Mouse (Mus musculus) heart, embryonic 13.5 days (tissue): ENCODE results near the gene Rhbdd2. TPM values are rescaled to one million over a fixed set of nuclear protein-coding genes. Genes with fewer than 3 reads are reported as not detected.
"Not testable (repeated sequence)": the region's sequence is repeated elsewhere in the genome, so short reads cannot be mapped to it uniquely, and the experiment has no call there.

ENCODE experiments used
- ATAC-seq: fragments of 200-750 bp; cut with Nextera tagmentation; 2 replicates; pipeline ENCODE4 v1.8.0; 2017; ENCODE audit warnings: moderate TSS enrichment; ENCODE audit not compliant: insufficient number of reproducible peaks, low FRiP score, low TSS enrichment; ENCODE audit errors: extremely low read depth
- H3K27ac ChIP-seq: fragments of 300-500 bp; sonication (generic); replicated peaks from 2 replicates; pipeline ENCODE4 v1.5.1; 2015; ENCODE audit warnings: moderate library complexity, mild to moderate bottlenecking, inconsistent platforms
- H3K27me3 ChIP-seq: fragments of 300-500 bp; sonication (generic); replicated peaks from 2 replicates; pipeline ENCODE4 v1.6.1; 2015; ENCODE audit warnings: mild to moderate bottlenecking, inconsistent platforms
- H3K36me3 ChIP-seq: fragments of 300-500 bp; sonication (generic); 2 replicates; pipeline ENCODE4 v1.6.1; 2015; ENCODE audit warnings: mild to moderate bottlenecking, inconsistent platforms
- H3K4me1 ChIP-seq: fragments of 300-500 bp; sonication (generic); 2 replicates; pipeline ENCODE4 v1.6.1; 2015; ENCODE audit warnings: inconsistent platforms
- H3K4me2 ChIP-seq: fragments of 300-500 bp; sonication (generic); 2 replicates; pipeline ENCODE4 v1.6.1; 2015; ENCODE audit warnings: inconsistent platforms, mild to moderate bottlenecking, moderate library complexity
- H3K4me3 ChIP-seq: fragments of 300-500 bp; sonication (generic); 2 replicates; pipeline ENCODE4 v1.5.1; 2015; ENCODE audit warnings: moderate library complexity, mild to moderate bottlenecking, inconsistent platforms
- H3K9ac ChIP-seq: fragments of 300-500 bp; sonication (generic); 2 replicates; pipeline ENCODE4 v1.6.1; 2015; ENCODE audit warnings: inconsistent platforms, mild to moderate bottlenecking, moderate library complexity
- H3K9me3 ChIP-seq: fragments of 300-500 bp; sonication (generic); 2 replicates; pipeline ENCODE4 v1.6.1; 2016; ENCODE audit warnings: inconsistent platforms
- WGBS: fragments of 180-500 bp; shearing (Covaris S2); methylation state at CpG from one replicate; pipeline ENCODE4 v1.1.7; 2015; ENCODE audit warnings: mixed read lengths; 5-methylcytosine and 5-hydroxymethylcytosine counted together
- polyA plus RNA-seq: library from polyadenylated mRNA; unstranded; fragments of >200 nt; fragmentation: Nextera tagmentation; extraction: Ambion mirVana; gene quantifications from 2 replicates; pipeline ENCODE4 v1.2.1, GENCODE M21; 2015

Gene Rhbdd2
- polyA plus RNA-seq: 32.4 and 35.2 TPM in 2 replicates

GRCm38 (mm10) chr5:135632117-135632796, at the start of gene Rhbdd2:
Rhbdd2 (plus strand) TSS chr5:135632618.
- Histone ChIP-seq H3K27ac (peak within 1 kb of the TSS; percentile 83), H3K36me3 (peaks cover 23% of the 10 kb centered on the region), H3K4me1 (peaks cover 11% of the 10 kb centered on the region), H3K4me3 (peak within 1 kb of the TSS; percentile 82), H3K4me2 (peak within 1 kb of the TSS; percentile 75), H3K9me3 (no peaks in the 10 kb centered on the region), H3K9ac (peak within 1 kb of the TSS; percentile 89), H3K27me3 (no peaks in the 10 kb centered on the region)
- ATAC-seq: peak; percentile 100
- 14% methylated on average over 23 of the region's 30 CpGs for WGBS

DNA sequence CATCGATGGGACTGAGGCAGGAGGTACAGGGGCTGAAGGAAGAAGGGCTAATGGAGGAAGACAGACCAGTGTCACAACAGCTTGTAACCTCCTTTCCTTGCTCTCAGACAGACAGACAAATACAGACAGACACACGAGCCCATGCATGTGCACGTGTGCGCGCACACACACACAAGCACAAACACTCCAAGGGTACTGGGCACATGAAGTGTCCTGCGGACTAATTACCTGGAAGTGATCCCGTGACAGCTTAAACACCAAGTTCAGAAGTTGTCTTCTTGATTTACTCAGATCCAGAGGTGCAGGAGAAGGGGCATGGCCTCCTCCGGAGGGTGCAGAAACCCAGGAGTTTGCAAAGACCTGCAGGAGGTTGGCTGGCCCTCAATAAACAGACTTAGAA, 46.7 kb upstream of the Rhbdd2 start:
- Histone ChIP-seq H3K27ac (no peak overlapping the region), H3K4me3 (no peak overlapping the region), H3K4me2 (no peak overlapping the region), H3K9ac (no peak overlapping the region), H3K4me1 (no peaks in the 10 kb centered on the region), H3K36me3 (no peaks in the 10 kb centered on the region), H3K9me3 (0 out of 2 replicates have a peak, but pooled peaks cover 5% of the 10 kb centered on the region), H3K27me3 (no peaks in the 10 kb centered on the region)
- 82% methylated on average over 8 of the region's 8 CpGs for WGBS
- ATAC-seq: no peak

DNA sequence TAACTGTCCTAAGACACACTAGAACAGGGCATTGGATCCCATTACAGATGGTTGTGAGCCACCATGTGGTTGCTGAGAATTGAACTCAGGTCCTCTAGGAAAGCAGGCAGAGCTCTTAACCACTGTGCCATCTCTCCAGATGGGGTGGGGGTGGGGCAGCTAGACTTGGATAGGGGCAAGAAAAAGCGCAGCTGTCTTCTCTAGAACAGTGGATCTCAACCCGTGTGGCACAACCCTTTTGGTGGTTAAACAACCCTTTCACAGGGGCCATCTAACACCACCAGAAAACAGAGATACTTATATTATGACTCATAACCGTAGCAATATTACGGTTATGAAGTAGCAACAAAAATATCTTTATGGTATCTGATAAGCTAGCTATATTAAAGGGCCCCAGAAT, 44.7 kb upstream of the Rhbdd2 start:
- no peak for ATAC-seq
- no peaks in the 10 kb centered on the region for H3K4me1 ChIP-seq
- H3K4me2 ChIP-seq: no peak overlapping the region
- H3K27ac ChIP-seq: no peak overlapping the region
- no peaks in the 10 kb centered on the region for H3K27me3 ChIP-seq
- H3K9me3 ChIP-seq: peaks cover 15% of the 10 kb centered on the region; the same call in 1 of the 2 replicates
- no peak overlapping the region for H3K4me3 ChIP-seq
- H3K36me3 ChIP-seq: no peaks in the 10 kb centered on the region
- WGBS: 78% methylated on average over 4 of the region's 4 CpGs
- no peak overlapping the region for H3K9ac ChIP-seq

GRCm38 (mm10) chr5:135589996-135590784, 42.2 kb upstream of the Rhbdd2 start:
- H3K4me2 ChIP-seq: no peak overlapping the region
- H3K27ac ChIP-seq: no peak overlapping the region
- WGBS: 69% methylated on average over 12 of the region's 12 CpGs
- H3K27me3 ChIP-seq: no peaks in the 10 kb centered on the region
- H3K36me3 ChIP-seq: no peaks in the 10 kb centered on the region
- no peaks in the 10 kb centered on the region for H3K4me1 ChIP-seq
- peaks cover 15% of the 10 kb centered on the region; the same call in 1 of the 2 replicates for H3K9me3 ChIP-seq
- H3K4me3 ChIP-seq: no peak overlapping the region
- H3K9ac ChIP-seq: no peak overlapping the region
- ATAC-seq: no peak

- not testable (repeated sequence) for H3K4me3 ChIP-seq, H3K27me3 ChIP-seq, ATAC-seq, H3K36me3 ChIP-seq, H3K4me1 ChIP-seq, H3K4me2 ChIP-seq, H3K27ac ChIP-seq, H3K9me3 ChIP-seq, H3K9ac ChIP-seq
- WGBS: no CpG with 5 or more reads among the region's 1 CpGs
Measured at GRCm38 (mm10) chr5:135604643-135605042, 27.8 kb upstream of the Rhbdd2 start.

- not testable (repeated sequence) for H3K4me3 ChIP-seq
Measured at GRCm38 (mm10) chr5:135606717-135607116, 25.7 kb upstream of the Rhbdd2 start.

DNA sequence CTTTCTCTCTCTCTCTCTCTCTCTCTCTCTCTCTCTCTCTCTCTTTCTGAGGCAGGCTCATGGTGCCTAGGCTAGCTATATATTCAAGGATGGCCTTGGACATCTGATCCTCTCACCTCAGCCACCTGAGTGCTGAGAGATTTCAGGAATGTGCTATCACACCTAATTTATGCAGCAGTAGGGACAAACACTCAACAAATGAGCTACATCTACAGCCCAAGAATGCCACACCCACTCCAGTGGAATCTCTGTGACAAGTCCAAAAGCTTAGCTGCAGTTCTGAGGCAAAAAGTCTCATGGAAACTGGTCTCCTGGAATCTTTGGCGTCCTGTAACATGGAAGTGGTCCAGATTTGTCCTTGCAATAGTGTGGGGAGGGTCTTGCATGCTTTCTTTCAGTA, 24.8 kb upstream of the Rhbdd2 start:
- ATAC-seq: no peak
- H3K27me3 ChIP-seq: no peaks in the 10 kb centered on the region
- H3K27ac ChIP-seq: no peak overlapping the region
- 40% methylated on average over 1 of the region's 1 CpGs for WGBS
- peaks cover 12% of the 10 kb centered on the region; the same call in 1 of the 2 replicates for H3K9me3 ChIP-seq
- no peak overlapping the region for H3K4me3 ChIP-seq
- no peak overlapping the region for H3K4me2 ChIP-seq
- H3K36me3 ChIP-seq: no peaks in the 10 kb centered on the region
- no peak overlapping the region for H3K9ac ChIP-seq
- no peaks in the 10 kb centered on the region for H3K4me1 ChIP-seq

More at GRCm38 (mm10) chr5:135606717-135607116, 25.7 kb upstream of the Rhbdd2 start:
- not testable (repeated sequence) for H3K27me3 ChIP-seq, H3K36me3 ChIP-seq, ATAC-seq, H3K4me2 ChIP-seq, H3K9me3 ChIP-seq, H3K4me1 ChIP-seq, H3K27ac ChIP-seq, H3K9ac ChIP-seq
- WGBS: no CpG with 5 or more reads among the region's 1 CpGs

DNA sequence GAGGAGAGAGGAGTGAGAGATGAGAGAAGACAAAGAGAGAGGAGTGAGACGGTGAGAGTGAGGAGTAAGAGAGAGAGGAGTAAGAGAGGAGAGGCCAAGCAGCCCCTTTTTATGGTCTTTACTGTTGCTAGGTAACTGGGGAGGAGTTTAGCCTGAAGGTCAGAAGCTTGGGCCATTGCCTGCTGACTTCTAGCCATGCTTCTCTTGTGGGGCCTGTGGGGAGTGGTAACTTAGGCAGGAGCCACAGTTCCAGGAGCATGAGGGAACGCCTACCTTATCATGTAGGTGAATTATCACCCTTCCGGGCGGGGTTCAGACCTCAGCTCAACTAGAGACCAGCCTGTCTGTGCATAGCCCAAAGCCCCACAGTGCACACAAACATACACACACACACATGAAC, 22.6 kb upstream of the Rhbdd2 start:
- 65% methylated on average over 4 of the region's 4 CpGs for WGBS
- H3K27me3 ChIP-seq: no peaks in the 10 kb centered on the region
- H3K4me2 ChIP-seq: no peak overlapping the region
- H3K36me3 ChIP-seq: no peaks in the 10 kb centered on the region
- H3K9me3 ChIP-seq: peaks cover 6% of the 10 kb centered on the region; the same call in 1 of the 2 replicates
- H3K9ac ChIP-seq: no peak overlapping the region
- no peak overlapping the region for H3K27ac ChIP-seq
- no peak overlapping the region for H3K4me3 ChIP-seq
- no peaks in the 10 kb centered on the region for H3K4me1 ChIP-seq
- ATAC-seq: no peak

DNA sequence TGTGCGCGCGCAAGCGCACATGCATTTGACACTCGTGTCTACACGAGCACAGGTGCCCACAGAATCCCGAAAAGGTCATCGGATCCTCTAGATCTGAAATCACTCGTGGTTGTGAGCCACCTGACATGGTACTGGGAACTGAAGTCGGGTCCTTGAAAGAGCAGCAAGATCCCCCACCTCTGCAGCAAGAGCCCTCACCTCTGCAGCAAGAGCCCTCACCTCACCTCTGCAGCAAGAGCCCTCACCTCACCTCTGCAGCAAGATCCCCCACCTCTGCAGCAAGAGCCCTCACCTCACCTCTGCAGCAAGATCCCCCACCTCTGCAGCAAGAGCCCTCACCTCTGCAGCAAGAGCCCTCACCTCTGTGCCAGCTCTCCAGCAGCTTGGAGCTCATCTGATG, 12.7 kb upstream of the Rhbdd2 start:
- H3K9me3 ChIP-seq, H3K4me3 ChIP-seq, ATAC-seq, H3K27me3 ChIP-seq, H3K27ac ChIP-seq, H3K36me3 ChIP-seq, H3K4me2 ChIP-seq, H3K9ac ChIP-seq, H3K4me1 ChIP-seq: not testable (repeated sequence)
- 82% methylated on average over 10 of the region's 10 CpGs for WGBS

- Histone ChIP-seq H3K36me3 (no peaks in the 10 kb centered on the region), H3K4me3 (no peak overlapping the region), H3K27ac (no peak overlapping the region), H3K9me3 (no peaks in the 10 kb centered on the region), H3K27me3 (peaks cover 5% of the 10 kb centered on the region; the same call in 1 of the 2 replicates), H3K4me2 (no peak overlapping the region), H3K9ac (no peak overlapping the region), H3K4me1 (no peaks in the 10 kb centered on the region)
- 81% methylated on average over 9 of the region's 9 CpGs for WGBS
- ATAC-seq: no peak
Measured at GRCm38 (mm10) chr5:135620526-135620925, 11.9 kb upstream of the Rhbdd2 start.

GRCm38 (mm10) chr5:135621725-135622124, 10.7 kb upstream of the Rhbdd2 start:
- no peaks in the 10 kb centered on the region for H3K9me3 ChIP-seq
- H3K27me3 ChIP-seq: peaks cover 5% of the 10 kb centered on the region; the same call in 1 of the 2 replicates
- H3K4me3 ChIP-seq: no peak overlapping the region
- WGBS: 67% methylated on average over 10 of the region's 10 CpGs
- H3K4me1 ChIP-seq: no peaks in the 10 kb centered on the region
- no peak for ATAC-seq
- no peak overlapping the region for H3K4me2 ChIP-seq
- H3K36me3 ChIP-seq: no peaks in the 10 kb centered on the region
- no peak overlapping the region for H3K27ac ChIP-seq
- no peak overlapping the region for H3K9ac ChIP-seq
